Mouse (Mus musculus) CD4-positive naive resting alpha-beta T cell, adult 76 days (primary cell): Measurements from ENCODE around the gene B230219D22Rik. TPM values are rescaled to one million over a fixed set of nuclear protein-coding genes. Genes with fewer than 3 reads are reported as not detected.

Experiments
- total RNA-seq: library from RNA; stranded (reverse); gene quantifications from one replicate; pipeline ENCODE4 v1.2.4, GENCODE M21; 2023

Gene B230219D22Rik
- 31.4 TPM for total RNA-seq

DNA sequence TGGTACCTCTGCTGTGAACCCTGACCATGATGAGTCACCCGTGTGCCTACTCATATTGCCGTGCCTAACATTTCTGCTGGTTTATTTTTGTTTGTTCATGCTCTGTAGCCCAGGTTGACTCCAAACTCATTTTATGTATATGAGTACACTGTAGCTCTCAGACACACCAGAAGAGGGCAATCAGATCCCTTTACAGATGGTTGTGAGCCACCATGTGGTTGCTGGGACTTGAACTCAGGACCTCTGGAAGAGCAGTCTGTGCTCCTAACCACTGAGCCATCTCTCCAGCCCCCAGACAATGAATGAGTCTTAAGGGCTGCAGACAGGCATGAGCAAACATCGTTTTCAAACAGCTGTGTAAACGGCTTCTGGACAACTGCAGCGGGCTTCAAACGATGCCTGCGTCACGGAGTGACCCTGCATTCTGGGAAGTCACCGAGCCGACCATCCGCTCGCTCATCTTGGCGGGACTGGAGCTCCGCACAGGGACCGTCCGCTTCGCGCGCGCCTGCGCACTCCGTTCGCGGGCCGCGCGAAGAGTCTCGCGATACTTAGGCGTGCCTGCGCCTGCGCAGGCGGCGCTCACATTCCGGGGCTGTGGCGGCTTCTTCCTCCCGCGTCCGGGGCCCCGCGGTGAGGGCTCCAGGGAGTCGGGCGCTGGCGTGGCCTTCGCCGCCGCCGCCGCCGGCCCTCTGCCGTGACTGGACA is at the start of gene B230219D22Rik:
B230219D22Rik (plus strand) TSS at position 590 of the 708 bp plus-strand sequence.

DNA sequence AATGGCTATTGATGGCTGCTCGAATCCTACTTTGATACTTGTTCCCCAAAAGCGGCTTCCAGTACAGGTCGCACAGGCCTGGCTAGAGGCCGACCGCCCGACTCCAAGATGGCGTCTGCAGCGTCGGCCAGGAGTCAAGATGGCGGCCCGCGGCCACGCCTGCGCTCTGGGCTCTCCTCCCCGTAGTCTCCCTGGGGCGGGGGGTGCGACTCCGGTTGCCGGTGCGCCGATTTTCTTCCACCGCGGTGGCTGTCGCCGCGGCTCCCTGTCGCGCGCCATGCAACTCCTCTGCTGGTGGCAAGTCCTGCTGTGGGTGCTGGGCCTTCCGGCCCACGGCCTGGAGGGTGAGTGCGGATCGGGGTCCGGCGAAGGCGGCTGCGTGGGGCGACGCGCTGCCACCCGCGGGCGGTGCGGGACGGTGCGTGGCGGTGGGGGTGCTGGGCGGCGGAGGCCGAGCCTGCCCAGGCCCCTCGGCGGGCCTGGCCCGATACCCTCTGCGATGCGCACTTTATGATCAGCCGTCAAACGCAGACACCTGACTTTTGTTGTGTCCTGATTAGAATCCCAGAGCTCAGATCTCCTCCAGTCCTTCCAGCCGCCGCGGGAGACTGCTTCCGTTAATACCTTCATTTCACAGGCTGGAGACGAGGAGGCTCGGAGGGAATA is 21.7 kb downstream of the B230219D22Rik start, which contains the start of gene Txndc15:
Txndc15 (plus strand) TSS at position 150 of the 666 bp plus-strand sequence.

GRCm38 (mm10) chr13:55727120-55727838 is 34.4 kb downstream of the B230219D22Rik start, which contains the start of gene Pcbd2:
TSS of gene Pcbd2 (plus strand) at chr13:55727368.

Other genes with a start within 250 kb of the B230219D22Rik start
- gene Grk6, start 248.1 kb upstream of the B230219D22Rik start, total RNA-seq: 405 TPM
- 56.5 TPM for gene Prr7, start 228.9 kb upstream of the B230219D22Rik start, total RNA-seq
- 0.23 TPM for gene Dbn1, start 205.0 kb upstream of the B230219D22Rik start, total RNA-seq
- 8.0 TPM for gene Pdlim7, start 179.4 kb upstream of the B230219D22Rik start, total RNA-seq
- gene Dok3, start 163.8 kb upstream of the B230219D22Rik start, total RNA-seq: 20.7 TPM
- 65.2 TPM for gene Ddx41, start 156.5 kb upstream of the B230219D22Rik start, total RNA-seq
- gene Fam193b, start 122.0 kb upstream of the B230219D22Rik start, total RNA-seq: 147 TPM
- 104 TPM for gene Tmed9, start 119.4 kb upstream of the B230219D22Rik start, total RNA-seq
- gene B4galt7, start 93.2 kb upstream of the B230219D22Rik start, total RNA-seq: 21.6 TPM
- gene Caml, start 70.1 kb upstream of the B230219D22Rik start, total RNA-seq: 22.3 TPM
- gene Ddx46, start 58.1 kb upstream of the B230219D22Rik start, total RNA-seq: 105 TPM
- 21.5 TPM for gene Txndc15, start 21.5 kb downstream of the B230219D22Rik start, total RNA-seq
- 24.9 TPM for gene Pcbd2, start 34.2 kb downstream of the B230219D22Rik start, total RNA-seq
- not detected for gene Catsper3, start 91.4 kb downstream of the B230219D22Rik start, total RNA-seq
- gene Pitx1, start 143.1 kb downstream of the B230219D22Rik start, total RNA-seq: not detected